In genomic region chr15:27413486-27413885, GRCm38 (mm10) we compare ENCODE assay signal across 28 mouse cellular contexts. TPM values are rescaled to one million over a fixed set of nuclear protein-coding genes. Genes with fewer than 3 reads are reported as not detected.
DNase-seq lines count a peak whose midpoint lies in the region; TF ChIP-seq lines count a peak whose summit lies in the region.
"Had no signal": no experiment of that assay in that cellular context is flagged by ENCODE, and none has a peak within 500 bp of the region (broad histone marks: within the 10 kb centered on the region; RNA-seq: fewer than 3 reads in every experiment).

No protein-coding gene starts in this region.

- TF ChIP-seq CTCF in layer of hippocampus, adult 2 months (conservative IDR thresholded peaks at IDR 0.05), result no peak

- no peak overlapping the region for H3K4me3 ChIP-seq in layer of hippocampus, adult 2 months
- H3K4me3 ChIP-seq: forebrain, embryonic 13.5 days; heart, embryonic 13.5 days; hindbrain, embryonic 10.5 days; hindbrain, embryonic 15.5 days; left cerebral cortex, adult 2 months; limb, embryonic 13.5 days; liver, embryonic 12.5 days; megakaryocyte, embryonic 14.5 days; midbrain, embryonic 12.5 days; neural tube, embryonic 13.5 days had no signal

- H3K27ac ChIP-seq in layer of hippocampus, adult 2 months, result peak overlapping the region; percentile 81
- H3K27ac ChIP-seq: forebrain, embryonic 13.5 days; heart, embryonic 13.5 days; hindbrain, embryonic 10.5 days; hindbrain, embryonic 15.5 days; left cerebral cortex, adult 2 months; limb, embryonic 13.5 days; liver, embryonic 12.5 days; midbrain, embryonic 12.5 days; neural tube, embryonic 13.5 days had no signal

- peak; percentile 61 for DNase-seq in layer of hippocampus, adult 11-12 months (ENCODE audit: low spot score)
- DNase-seq in layer of hippocampus, postnatal 25 days (ENCODE audit: extremely low spot score in 1 of 2, low spot score in 1 of 2), result no peak
- peak; percentile 66 for DNase-seq in brain, adult 2 months (ENCODE audit: low read depth, low spot score)
- DNase-seq in layer of hippocampus, adult 2 months (ENCODE audit: low spot score in 2 of 2), result peak; percentile 58 to 59
- peak; percentile 35 to 37 for DNase-seq in layer of hippocampus, postnatal 36 days
- DNase-seq in liver, result no peak
- DNase-seq in yolk sac, embryonic 10.5 days (ENCODE audit: low spot score), result no peak
- DNase-seq: adrenal gland, postnatal 25 days; cerebellum, adult 8-10 months; cerebellum, postnatal 36 days; gastrocnemius, postnatal 25 days; heart, adult 18-20 months; kidney, adult 2 months; kidney, postnatal 36 days; lung, adult 18-20 months; lung, postnatal 4 days; thymus, adult 18-20 months; thymus, postnatal 25 days had no signal

RNA-seq across cellular contexts. Expression of gene Ank, which starts 53.0 kb away (rescaled TPM):
- 100 to 1,000 TPM; 159 to 164 TPM for total RNA-seq in layer of hippocampus, postnatal 25 days (2021)
- total RNA-seq in layer of hippocampus, adult 2 months (2021), result 100 to 1,000 TPM; 160 TPM
- 100 to 1,000 TPM; 156 to 161 TPM for total RNA-seq in layer of hippocampus, postnatal 36 days (2021)

Comparison
In these comparisons a context has a peak if more than half of its experiments do, and no peak if none do; other contexts are left out.
1. DNase-seq: peak in layer of hippocampus, adult 11-12 months (single experiment), brain, adult 2 months (single experiment), layer of hippocampus, adult 2 months (2 of 2) and layer of hippocampus, postnatal 36 days (2 of 2); none in layer of hippocampus, postnatal 25 days (0 of 2), liver (single experiment) and yolk sac, embryonic 10.5 days (single experiment).